Mouse (Mus musculus): ENCODE measurements around the gene Ndufs1.
"Not testable (repeated sequence)": the region's sequence is repeated elsewhere in the genome, so short reads cannot be mapped to it uniquely, and the experiment has no call there.

Gene Ndufs1

GRCm38 (mm10) chr1:63182636-63183270, 6.1 kb upstream of the Ndufs1 start:
- DNase-seq (ENCODE audit: low spot score), result no peak

DNA sequence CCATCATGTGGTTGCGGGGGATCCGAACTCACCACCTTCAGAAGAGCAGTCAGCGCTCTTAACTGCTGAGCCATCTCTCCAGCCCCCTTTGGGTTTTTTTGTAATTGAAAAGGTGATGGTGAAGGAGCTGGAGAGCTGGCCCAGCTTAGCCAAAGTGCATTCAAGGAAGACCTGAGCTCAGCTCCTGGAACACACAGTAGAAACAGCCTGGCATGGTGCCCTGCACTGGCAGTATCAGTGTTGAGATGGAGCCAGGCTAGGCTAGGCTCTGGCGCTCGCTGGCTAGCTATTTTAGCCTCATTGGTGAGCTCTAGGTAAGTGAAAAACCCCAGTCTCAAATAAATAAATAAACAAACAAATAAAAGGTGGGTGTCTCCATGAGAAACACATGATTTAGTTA, 5.6 kb upstream of the Ndufs1 start:
- peak; percentile 32 for DNase-seq (ENCODE audit: low spot score)

GRCm38 (mm10) chr1:63181480-63181879, 4.8 kb upstream of the Ndufs1 start:
- no peak for DNase-seq (ENCODE audit: low spot score)

DNA sequence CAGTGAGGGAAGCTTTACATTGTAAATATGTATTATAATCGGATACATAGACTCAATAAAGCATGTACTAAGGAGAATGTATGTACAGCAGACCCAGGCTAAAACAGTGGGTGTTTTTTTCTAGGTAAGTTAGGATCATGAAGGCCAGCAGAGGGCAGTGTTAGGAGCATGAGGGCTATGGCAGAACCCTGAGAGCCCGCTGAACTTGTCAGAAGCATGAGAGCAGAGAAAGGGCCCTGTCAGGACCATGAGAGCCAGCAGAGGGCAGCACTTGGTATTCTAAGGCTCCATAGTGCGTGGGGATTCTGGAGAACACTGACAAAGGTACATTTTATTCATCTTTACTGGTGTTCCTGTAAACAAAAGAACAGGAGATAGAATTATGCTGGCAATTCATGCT, 4.4 kb upstream of the Ndufs1 start:
- peak; percentile 81 for DNase-seq (ENCODE audit: low spot score)

DNA sequence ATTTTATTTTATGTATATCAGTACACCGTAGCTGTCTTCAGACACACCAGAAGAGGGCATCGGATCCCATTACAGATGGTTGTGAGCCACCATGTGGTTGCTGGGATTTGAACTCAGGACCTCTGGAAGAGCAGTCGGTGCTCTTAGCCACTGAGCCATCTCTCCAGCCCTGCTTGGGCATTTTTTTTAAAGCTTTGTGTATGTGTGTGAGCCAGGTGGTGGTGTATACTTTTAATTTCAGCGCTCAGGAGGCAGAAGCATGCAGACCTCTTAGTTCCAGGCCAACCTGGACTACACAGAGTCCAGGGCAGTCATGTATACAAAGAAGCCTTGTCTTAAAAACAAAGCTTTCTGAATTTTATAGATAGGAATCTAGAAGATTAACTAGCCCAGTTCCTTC, 3.9 kb upstream of the Ndufs1 start:
- DNase-seq (ENCODE audit: low spot score), result not testable (repeated sequence)

GRCm38 (mm10) chr1:63180122-63180521, 3.5 kb upstream of the Ndufs1 start:
- DNase-seq (ENCODE audit: low spot score), result no peak

DNA sequence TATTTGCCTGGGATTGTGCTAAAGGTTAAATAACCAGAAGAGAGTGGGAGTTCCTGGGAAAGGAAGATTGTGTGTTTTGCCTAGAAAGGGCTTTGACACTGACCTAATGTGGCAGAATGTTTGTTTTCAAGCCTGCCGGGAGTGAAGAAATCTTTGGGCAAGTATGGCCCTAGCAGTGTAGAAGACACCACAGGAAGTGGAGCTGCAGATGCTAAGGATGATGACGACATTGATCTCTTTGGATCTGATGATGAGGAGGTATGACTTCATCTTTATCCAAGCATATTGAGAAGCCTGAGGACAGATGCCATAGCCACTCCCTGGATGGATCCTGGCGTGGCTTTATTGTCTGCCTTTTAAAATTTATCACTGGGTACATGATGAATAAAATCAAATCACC, 1.7 kb upstream of the Ndufs1 start:
- DNase-seq (ENCODE audit: low spot score), result no peak

GRCm38 (mm10) chr1:63176259-63176603, 402 bp downstream of the Ndufs1 start:
- no peak for DNase-seq (ENCODE audit: low spot score)

- DNase-seq (ENCODE audit: low spot score), result no peak
Observed at GRCm38 (mm10) chr1:63175853-63176252, 780 bp downstream of the Ndufs1 start.

DNA sequence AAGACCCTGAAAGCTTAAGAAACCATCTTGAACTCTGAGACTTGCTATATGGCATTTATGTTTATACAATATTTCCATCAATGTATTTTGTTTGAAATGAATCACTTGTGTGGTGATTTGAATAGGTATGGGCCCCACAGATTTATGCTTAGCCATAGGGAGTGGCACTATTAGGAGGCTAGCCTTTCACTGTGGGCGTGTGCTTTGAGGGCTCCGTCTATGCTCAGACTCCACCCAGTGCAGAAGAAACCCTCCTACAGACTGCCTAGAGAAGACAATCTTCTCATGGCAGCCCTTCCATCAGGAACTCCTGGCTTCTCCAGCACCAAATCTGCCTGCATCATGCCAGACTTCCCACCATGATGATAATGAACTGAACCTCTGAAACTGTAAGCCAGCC, 8.0 kb downstream of the Ndufs1 start:
- DNase-seq (ENCODE audit: low spot score), result no peak

DNA sequence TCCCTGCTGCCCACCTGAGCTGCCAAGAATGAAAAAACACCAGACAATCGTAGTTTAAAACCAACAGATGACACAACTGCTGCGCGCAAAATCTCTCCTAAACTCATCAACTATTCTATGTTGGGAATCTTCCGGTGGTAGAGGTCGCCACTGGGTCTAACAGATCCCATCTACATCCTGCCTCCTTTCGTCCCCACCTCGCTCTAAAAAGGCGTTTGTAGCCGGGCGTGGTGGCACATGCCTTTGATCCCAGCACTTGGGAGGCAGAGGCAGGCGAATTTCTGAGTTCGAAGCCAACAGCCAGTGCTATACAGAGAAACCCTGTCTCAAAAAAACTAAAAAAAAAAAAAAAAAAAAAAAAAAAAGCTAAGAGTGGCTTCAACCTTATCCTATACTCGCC, 36.4 kb downstream of the Ndufs1 start:
- no peak for DNase-seq (ENCODE audit: low spot score)

- DNase-seq (ENCODE audit: low spot score), result not testable (repeated sequence)
Observed at GRCm38 (mm10) chr1:63138586-63138985, 38.0 kb downstream of the Ndufs1 start.

- DNase-seq (ENCODE audit: low spot score), result no peak
Observed at GRCm38 (mm10) chr1:63137971-63138370, 38.7 kb downstream of the Ndufs1 start.

DNA sequence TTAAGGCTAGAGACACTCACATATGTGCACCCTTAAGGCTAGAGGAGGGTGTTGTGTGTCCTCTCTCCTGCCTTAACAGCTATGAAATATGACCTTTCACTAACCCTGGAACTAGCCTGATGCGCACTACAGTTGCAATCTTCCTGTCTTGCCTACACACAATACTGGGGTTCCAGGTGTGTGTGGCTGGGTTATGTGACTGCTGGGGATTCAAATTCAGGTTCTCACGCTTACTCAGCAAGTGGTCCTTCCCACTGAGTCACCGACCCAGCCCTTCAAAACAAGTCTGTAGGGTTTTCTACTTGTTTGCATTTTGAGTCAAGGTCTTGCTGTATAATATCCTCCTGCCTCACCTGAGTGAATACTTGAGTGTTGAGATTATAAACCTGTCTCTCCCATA, 42.1 kb downstream of the Ndufs1 start:
- DNase-seq (ENCODE audit: low spot score), result no peak

- DNase-seq (ENCODE audit: low spot score), result no peak
Observed at GRCm38 (mm10) chr1:63131766-63132165, 44.9 kb downstream of the Ndufs1 start.

DNA sequence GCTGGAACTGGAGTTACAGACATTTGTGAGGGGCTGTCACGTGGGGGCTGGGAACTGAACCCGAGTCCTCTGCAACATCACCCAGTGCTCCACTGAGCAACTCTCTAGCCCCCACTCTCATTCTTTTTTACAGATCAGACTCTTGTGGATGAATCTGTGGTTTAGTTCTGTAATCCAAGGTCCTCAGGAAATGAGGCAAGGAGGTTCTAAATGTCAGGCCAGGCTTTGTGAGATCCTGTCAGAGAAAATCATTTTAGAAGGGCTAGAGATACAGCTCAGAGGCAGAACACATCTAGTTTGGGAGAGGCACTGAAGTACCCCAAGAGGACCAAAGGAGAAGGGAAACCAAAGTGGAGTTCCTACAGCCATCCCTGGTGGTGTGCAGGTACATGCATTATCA, 45.8 kb downstream of the Ndufs1 start:
- no peak for DNase-seq (ENCODE audit: low spot score)

DNA sequence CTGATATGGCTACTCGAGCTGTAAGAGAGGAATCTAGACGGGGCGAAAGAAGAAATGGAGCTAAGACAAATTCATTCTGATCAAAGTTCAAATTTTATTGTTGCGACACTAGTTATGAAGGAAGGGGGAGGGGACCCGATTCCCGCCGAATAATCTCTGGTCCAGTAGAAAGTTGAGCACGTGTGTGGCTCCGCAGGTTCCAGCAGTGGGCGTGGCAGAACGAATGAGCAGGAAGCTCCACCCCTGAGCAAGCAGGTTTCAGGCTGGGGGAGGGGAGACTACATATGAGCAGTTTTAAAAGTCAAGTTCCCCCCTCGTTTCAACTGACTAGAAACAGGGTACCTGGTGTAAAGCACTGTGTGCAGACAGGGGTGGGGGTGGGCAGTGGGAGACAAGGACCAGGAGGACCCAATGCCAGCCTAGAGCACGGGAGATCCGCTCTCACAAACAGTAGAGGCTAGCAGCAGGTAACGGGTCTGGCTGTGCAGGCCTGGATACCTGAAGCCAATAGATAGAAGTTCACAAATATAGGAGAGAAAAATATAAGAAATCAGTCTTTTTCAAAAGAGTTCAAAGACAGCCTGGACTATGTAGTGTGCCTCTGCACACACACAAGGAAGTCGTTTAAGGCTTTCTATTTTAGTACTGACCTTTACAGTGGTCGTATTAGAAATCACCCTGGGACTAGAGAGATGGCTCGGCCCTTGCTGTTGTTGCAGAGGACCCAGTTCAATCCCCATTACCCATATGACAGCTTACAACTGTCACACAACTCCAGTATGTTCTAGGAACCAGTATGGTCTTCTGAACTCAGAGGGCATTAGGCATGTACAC, 46.6 kb downstream of the Ndufs1 start:
- no peak for DNase-seq (ENCODE audit: low spot score)

GRCm38 (mm10) chr1:63129273-63129672, 47.4 kb downstream of the Ndufs1 start:
- DNase-seq (ENCODE audit: low spot score), result no peak

DNA sequence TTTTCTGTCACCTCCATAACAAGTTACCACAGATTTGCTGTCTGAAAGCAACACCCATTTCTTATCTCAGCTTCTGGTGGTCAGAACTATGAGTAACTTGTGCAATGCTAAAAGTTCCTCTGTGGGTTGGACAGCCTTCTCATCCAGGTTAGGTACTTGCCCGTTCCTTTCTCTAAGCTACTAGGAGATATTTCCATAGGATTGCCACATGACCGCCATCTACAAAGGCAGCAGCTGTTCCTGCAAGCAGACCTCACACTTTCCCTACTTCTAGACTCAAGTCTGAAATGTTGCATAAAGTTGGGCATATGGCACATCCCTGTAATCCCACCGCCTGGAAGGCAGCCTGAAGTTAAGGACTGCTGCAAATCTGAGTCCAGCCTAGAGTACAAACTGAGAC, 50.4 kb downstream of the Ndufs1 start:
- DNase-seq (ENCODE audit: low spot score), result no peak

DNA sequence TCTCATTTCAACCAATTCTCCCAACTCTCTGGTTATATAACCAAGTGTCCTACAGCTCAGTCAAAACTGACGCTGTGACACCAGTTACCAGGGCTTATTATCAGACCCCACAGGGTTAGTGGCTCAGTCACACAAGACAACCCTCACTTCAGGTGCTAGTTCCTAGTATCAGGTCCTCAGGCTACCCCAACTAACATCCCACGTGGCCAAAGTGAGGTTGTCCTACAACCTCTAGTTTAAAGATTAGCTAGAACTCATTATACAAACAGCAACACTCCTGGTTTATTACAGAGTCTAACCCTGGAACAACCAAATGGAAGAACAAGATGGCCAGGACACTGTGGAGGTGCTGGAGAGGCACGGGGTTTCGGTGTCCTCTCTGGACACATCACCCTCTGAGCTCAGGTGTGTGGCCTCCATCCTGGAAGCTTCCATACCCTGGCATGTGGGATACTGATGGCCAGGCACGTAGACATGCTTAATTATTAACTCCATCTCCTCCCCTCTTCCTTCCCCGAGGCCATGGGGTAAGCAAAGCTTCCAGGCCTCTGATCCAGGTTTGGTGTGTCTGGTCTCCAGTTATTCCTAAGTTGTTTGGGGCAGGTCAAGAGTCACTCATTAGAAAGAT, 52.7 kb downstream of the Ndufs1 start:
- DNase-seq (ENCODE audit: low spot score), result no peak

DNA sequence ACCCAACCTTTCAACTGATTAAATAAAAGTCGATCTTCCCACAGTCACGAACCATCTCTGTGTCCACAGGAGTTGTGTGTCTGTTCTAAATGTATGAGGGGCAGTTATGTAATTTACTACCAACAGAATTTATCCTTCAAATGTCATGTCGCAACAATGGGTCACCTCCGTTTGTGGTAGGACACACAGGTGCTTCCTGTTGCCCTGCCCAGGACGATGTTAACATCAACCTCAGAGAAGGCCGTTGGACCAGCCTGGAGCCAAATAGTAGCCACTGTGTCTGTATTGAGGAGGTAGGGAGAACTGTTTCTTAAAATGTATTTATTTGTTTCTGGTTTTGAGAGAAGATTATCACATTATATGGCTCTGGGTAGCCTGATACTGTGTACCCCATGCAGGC, 54.6 kb downstream of the Ndufs1 start:
- DNase-seq (ENCODE audit: low spot score), result no peak

DNA sequence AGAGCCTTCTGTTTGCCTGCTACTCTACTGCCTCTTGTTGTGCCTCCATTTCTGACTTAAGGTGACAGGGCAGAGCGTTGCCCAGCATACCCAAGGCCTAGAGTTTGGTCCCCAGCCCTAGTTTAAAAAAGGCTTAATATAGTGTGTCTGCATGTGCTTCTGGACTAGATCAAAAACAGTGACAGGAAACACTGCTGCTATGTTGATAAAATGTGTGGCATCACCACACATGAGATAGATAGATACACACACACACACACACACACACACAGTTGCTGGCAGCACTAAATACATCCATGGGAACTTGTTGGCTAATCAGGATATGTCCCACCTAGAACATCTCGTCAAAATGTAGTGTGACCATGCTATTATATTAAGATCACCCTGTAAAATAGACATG, 56.3 kb downstream of the Ndufs1 start:
- no peak for DNase-seq (ENCODE audit: low spot score)

DNA sequence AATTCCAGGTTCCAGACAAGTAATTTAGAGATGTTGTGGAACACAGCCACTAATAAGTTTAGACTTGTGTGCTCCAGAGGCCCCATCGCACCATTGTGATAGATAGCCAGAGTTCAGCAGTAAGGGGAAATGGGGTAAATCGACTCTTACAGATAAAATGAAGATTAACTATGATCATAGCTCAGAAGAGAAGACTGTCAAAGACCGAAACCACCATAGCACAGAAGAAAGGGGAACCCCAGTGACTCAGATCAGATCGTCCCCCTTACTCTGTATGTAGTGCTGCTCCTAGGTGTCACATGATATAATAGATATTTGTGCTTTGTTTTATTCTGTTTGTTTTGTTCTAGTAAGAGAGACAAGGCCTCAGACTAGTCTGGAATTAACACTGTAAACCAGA, 57.0 kb downstream of the Ndufs1 start:
- no peak for DNase-seq (ENCODE audit: low spot score)
